Mouse (Mus musculus) kidney, embryonic 16.5 days (tissue): ENCODE data around the gene Pitpnm3. TPM values are rescaled to one million over a fixed set of nuclear protein-coding genes. Genes with fewer than 3 reads are reported as not detected.

ENCODE experiments used
- ATAC-seq: fragments of 200-750 bp; cut with Nextera tagmentation; 2 replicates; pipeline ENCODE4 v1.8.0; 2017; ENCODE audit warnings: moderate TSS enrichment; ENCODE audit not compliant: low FRiP score, low TSS enrichment
- H3K27ac ChIP-seq: fragments of 300-500 bp; sonication (generic); 2 replicates; pipeline ENCODE4 v1.5.1; 2014; ENCODE audit warnings: low read length
- H3K27me3 ChIP-seq: fragments of 300-500 bp; sonication (generic); 2 replicates; pipeline ENCODE4 v1.6.1; 2014; ENCODE audit warnings: low read length, control low read depth, mixed read lengths; ENCODE audit not compliant: insufficient read depth
- H3K36me3 ChIP-seq: fragments of 300-500 bp; sonication (generic); 2 replicates; pipeline ENCODE4 v1.6.1; 2014; ENCODE audit warnings: low read length, control low read depth, mixed read lengths; ENCODE audit not compliant: insufficient read depth
- H3K4me1 ChIP-seq: fragments of 300-500 bp; sonication (generic); 2 replicates; pipeline ENCODE4 v1.6.1; 2014; ENCODE audit warnings: low read length, control low read depth, mixed read lengths; ENCODE audit not compliant: insufficient read depth
- H3K4me2 ChIP-seq: fragments of 300-500 bp; sonication (generic); replicated peaks from 2 replicates; pipeline ENCODE4 v1.6.1; 2014; ENCODE audit warnings: low read depth, low read length
- H3K4me3 ChIP-seq: fragments of 300-500 bp; sonication (generic); 2 replicates; pipeline ENCODE4 v1.5.1; 2014; ENCODE audit warnings: mild to moderate bottlenecking, low read length
- H3K9ac ChIP-seq: fragments of 300-500 bp; sonication (generic); replicated peaks from 2 replicates; pipeline ENCODE4 v1.6.1; 2014; ENCODE audit warnings: low read length
- H3K9me3 ChIP-seq: fragments of 300-500 bp; sonication (generic); 2 replicates; pipeline ENCODE4 v1.6.1; 2016; ENCODE audit warnings: low read length, control low read depth
- WGBS: fragments of 180-500 bp; shearing (Covaris S2); extraction: QIAGEN DNeasy Blood & Tissue Kit; methylation state at CpG from one replicate; pipeline ENCODE4 v1.1.7; 2014; 5-methylcytosine and 5-hydroxymethylcytosine counted together
- polyA plus RNA-seq: library from polyadenylated mRNA; unstranded; fragments of >200 nt; fragmentation: Nextera tagmentation; extraction: Ambion mirVana; gene quantifications from 2 replicates; pipeline ENCODE4 v1.2.1, GENCODE M21; 2015

Pitpnm3 gene
- polyA plus RNA-seq, 1 experiment from 2014 or later = 0.16 TPM

GRCm38 (mm10) chr11:72103530-72103929 lies 32.0 kb downstream of the Pitpnm3 start:
- Histone ChIP-seq H3K4me1 (no peaks in the 10 kb centered on the region), H3K27ac (no peak overlapping the region), H3K4me3 (no peak overlapping the region), H3K27me3 (no peaks in the 10 kb centered on the region), H3K9me3 (no peaks in the 10 kb centered on the region), H3K36me3 (no peaks in the 10 kb centered on the region), H3K4me2 (no peak overlapping the region), H3K9ac (no peak overlapping the region)
- no peak for ATAC-seq
- WGBS = 65% methylated on average over 7 of the region's 7 CpGs

- H3K27me3 ChIP-seq = no peaks in the 10 kb centered on the region
- H3K36me3 ChIP-seq = no peaks in the 10 kb centered on the region
- peaks cover 2% of the 10 kb centered on the region; the same call in 1 of the 2 replicates for H3K4me1 ChIP-seq
- H3K9ac ChIP-seq = no peak overlapping the region
- no peak for ATAC-seq
- WGBS = 90% methylated on average over 4 of the region's 4 CpGs
- H3K27ac ChIP-seq = no peak overlapping the region
- H3K4me3 ChIP-seq = no peak overlapping the region
- no peak overlapping the region for H3K4me2 ChIP-seq
- no peaks in the 10 kb centered on the region for H3K9me3 ChIP-seq
Observed at GRCm38 (mm10) chr11:72100996-72101395, 34.6 kb downstream of the Pitpnm3 start.

- Histone ChIP-seq H3K4me3 (no peak overlapping the region), H3K27me3 (no peaks in the 10 kb centered on the region), H3K9ac (no peak overlapping the region), H3K27ac (no peak overlapping the region), H3K4me1 (peaks cover 3% of the 10 kb centered on the region; the same call in 1 of the 2 replicates), H3K4me2 (no peak overlapping the region), H3K9me3 (no peaks in the 10 kb centered on the region), H3K36me3 (no peaks in the 10 kb centered on the region)
- no peak for ATAC-seq
- 78% methylated on average over 4 of the region's 4 CpGs for WGBS
Observed at GRCm38 (mm10) chr11:72099181-72099580, 36.4 kb downstream of the Pitpnm3 start.

GRCm38 (mm10) chr11:72098027-72098426 lies 37.6 kb downstream of the Pitpnm3 start:
- Histone ChIP-seq H3K27me3 (no peaks in the 10 kb centered on the region), H3K36me3 (no peaks in the 10 kb centered on the region), H3K9ac (no peak overlapping the region), H3K4me1 (peaks cover 3% of the 10 kb centered on the region; the same call in 1 of the 2 replicates), H3K4me3 (no peak overlapping the region), H3K9me3 (no peaks in the 10 kb centered on the region), H3K27ac (no peak overlapping the region), H3K4me2 (no peak overlapping the region)
- ATAC-seq = no peak
- WGBS = 37% methylated on average over 3 of the region's 3 CpGs

- H3K4me3 ChIP-seq = no peak overlapping the region
- H3K27ac ChIP-seq = no peak overlapping the region
- H3K9me3 ChIP-seq = no peaks in the 10 kb centered on the region
- no peak overlapping the region for H3K9ac ChIP-seq
- peaks cover 3% of the 10 kb centered on the region; the same call in 1 of the 2 replicates for H3K4me1 ChIP-seq
- no peak overlapping the region for H3K4me2 ChIP-seq
- no peaks in the 10 kb centered on the region for H3K27me3 ChIP-seq
- no peaks in the 10 kb centered on the region for H3K36me3 ChIP-seq
- 14% methylated on average over 3 of the region's 3 CpGs for WGBS
- no peak for ATAC-seq
Observed at GRCm38 (mm10) chr11:72095994-72096393, 39.6 kb downstream of the Pitpnm3 start.

- H3K27ac ChIP-seq = no peak overlapping the region
- peaks cover 3% of the 10 kb centered on the region; the same call in 1 of the 2 replicates for H3K4me1 ChIP-seq
- ATAC-seq = no peak
- H3K4me3 ChIP-seq = no peak overlapping the region
- H3K27me3 ChIP-seq = no peaks in the 10 kb centered on the region
- no peak overlapping the region for H3K9ac ChIP-seq
- H3K36me3 ChIP-seq = no peaks in the 10 kb centered on the region
- no peaks in the 10 kb centered on the region for H3K9me3 ChIP-seq
- WGBS = 73% methylated on average over 7 of the region's 7 CpGs
- no peak overlapping the region for H3K4me2 ChIP-seq
Observed at GRCm38 (mm10) chr11:72094442-72094841, 41.1 kb downstream of the Pitpnm3 start.

GRCm38 (mm10) chr11:72092390-72092789 lies 43.2 kb downstream of the Pitpnm3 start:
- no peak overlapping the region for H3K4me2 ChIP-seq
- H3K9me3 ChIP-seq = no peaks in the 10 kb centered on the region
- ATAC-seq = no peak
- H3K9ac ChIP-seq = no peak overlapping the region
- no peak overlapping the region for H3K27ac ChIP-seq
- H3K27me3 ChIP-seq = no peaks in the 10 kb centered on the region
- H3K4me1 ChIP-seq = peaks cover 3% of the 10 kb centered on the region; the same call in 1 of the 2 replicates
- H3K4me3 ChIP-seq = no peak overlapping the region
- WGBS = 63% methylated on average over 8 of the region's 8 CpGs
- H3K36me3 ChIP-seq = no peaks in the 10 kb centered on the region

GRCm38 (mm10) chr11:72086251-72087046 lies 49.1 kb downstream of the Pitpnm3 start:
- Histone ChIP-seq H3K9me3 (no peaks in the 10 kb centered on the region), H3K9ac (no peak overlapping the region), H3K27me3 (no peaks in the 10 kb centered on the region), H3K4me3 (no peak overlapping the region), H3K4me1 (no peaks in the 10 kb centered on the region; the same call in 1 of the 2 replicates), H3K4me2 (no peak overlapping the region), H3K27ac (no peak overlapping the region), H3K36me3 (no peaks in the 10 kb centered on the region)
- 34% methylated on average over 11 of the region's 11 CpGs for WGBS
- ATAC-seq = no peak

- no peak for ATAC-seq
- Histone ChIP-seq H3K4me3 (no peak overlapping the region), H3K36me3 (no peaks in the 10 kb centered on the region), H3K4me2 (no peak overlapping the region), H3K27me3 (no peaks in the 10 kb centered on the region), H3K9ac (no peak overlapping the region), H3K4me1 (no peaks in the 10 kb centered on the region; the same call in 1 of the 2 replicates), H3K27ac (no peak overlapping the region), H3K9me3 (no peaks in the 10 kb centered on the region)
- WGBS = 95% methylated on average over 15 of the region's 15 CpGs
Observed at GRCm38 (mm10) chr11:72084337-72084736, 51.2 kb downstream of the Pitpnm3 start.

- Histone ChIP-seq H3K4me3 (no peak overlapping the region), H3K4me1 (no peaks in the 10 kb centered on the region; the same call in 1 of the 2 replicates), H3K27ac (no peak overlapping the region), H3K27me3 (no peaks in the 10 kb centered on the region), H3K4me2 (no peak overlapping the region), H3K9ac (no peak overlapping the region), H3K36me3 (no peaks in the 10 kb centered on the region), H3K9me3 (no peaks in the 10 kb centered on the region)
- no peak for ATAC-seq
- 70% methylated on average over 4 of the region's 4 CpGs for WGBS
Observed at GRCm38 (mm10) chr11:72082601-72083000, 53.0 kb downstream of the Pitpnm3 start.
